Mouse (Mus musculus) limb, embryonic 14.5 days (tissue): ENCODE measurements around the gene Serpina12. TPM values are rescaled to one million over a fixed set of nuclear protein-coding genes. Genes with fewer than 3 reads are reported as not detected.

Experiments used
- ATAC-seq: fragments of 200-750 bp; cut with Nextera tagmentation; 2 replicates; pipeline ENCODE4 v1.8.0; 2017; ENCODE audit warnings: low read depth, moderate number of reproducible peaks, moderate TSS enrichment; ENCODE audit not compliant: low FRiP score
- DNase-seq: peaks from one replicate; pipeline ENCODE4 v3.0.0-alpha.2; 2015; ENCODE audit warnings: low spot score
- H3K27ac ChIP-seq: fragments of 300-500 bp; sonication (generic); replicated peaks from 2 replicates; pipeline ENCODE4 v1.5.1; 2014; ENCODE audit warnings: low read depth, mild to moderate bottlenecking, low read length, moderate library complexity, mixed read lengths
- H3K27me3 ChIP-seq: fragments of 300-500 bp; sonication (generic); 2 replicates; pipeline ENCODE4 v1.6.1; 2014; ENCODE audit warnings: low read length, mixed read lengths; ENCODE audit not compliant: control insufficient read depth, insufficient read depth
- H3K36me3 ChIP-seq: fragments of 300-500 bp; sonication (generic); 2 replicates; pipeline ENCODE4 v1.6.1; 2014; ENCODE audit warnings: mild to moderate bottlenecking, low read length, moderate library complexity, mixed read lengths; ENCODE audit not compliant: control insufficient read depth, insufficient read depth
- H3K4me1 ChIP-seq: fragments of 300-500 bp; sonication (generic); 2 replicates; pipeline ENCODE4 v1.6.1; 2014; ENCODE audit warnings: antibody characterized with exemption, low read length, mixed read lengths; ENCODE audit not compliant: control insufficient read depth, insufficient read depth
- H3K4me2 ChIP-seq: fragments of 300-500 bp; sonication (generic); replicated peaks from 2 replicates; pipeline ENCODE4 v1.6.1; 2014; ENCODE audit warnings: low read depth, mild to moderate bottlenecking, low read length, moderate library complexity; ENCODE audit not compliant: severe bottlenecking
- H3K4me3 ChIP-seq: fragments of 300-500 bp; sonication (generic); replicated peaks from 2 replicates; pipeline ENCODE4 v1.5.1; 2014; ENCODE audit warnings: low read length
- H3K9ac ChIP-seq: fragments of 300-500 bp; sonication (generic); 2 replicates; pipeline ENCODE4 v1.6.1; 2014; ENCODE audit warnings: mild to moderate bottlenecking, low read depth, low read length, moderate library complexity; ENCODE audit not compliant: severe bottlenecking
- H3K9me3 ChIP-seq: fragments of 300-500 bp; sonication (generic); 2 replicates; pipeline ENCODE4 v1.6.1; 2016; ENCODE audit warnings: low read length; ENCODE audit not compliant: control insufficient read depth
- POLR2A ChIP-seq: fragments of 200-500 bp; IDR thresholded peaks from 2 replicates; pipeline ENCODE4 v1.8.0; 2012; ENCODE audit warnings: inconsistent platforms, mild to moderate bottlenecking, moderate library complexity, borderline replicate concordance; ENCODE audit not compliant: insufficient read depth, insufficient read length; ENCODE audit errors: extremely low read depth
- WGBS: fragments of 180-500 bp; shearing (Covaris S2); extraction: QIAGEN DNeasy Blood & Tissue Kit; methylation state at CpG from one replicate; pipeline ENCODE4 v1.1.7; 2014; 5-methylcytosine and 5-hydroxymethylcytosine counted together
- polyA plus RNA-seq, 2 experiments: library from polyadenylated mRNA; depleted of rRNA in 1 of 2; stranded (reverse) in 1 of 2; unstranded in 1 of 2; fragments of >200 nt; fragmentation: Nextera tagmentation in 1 of 2; extraction: Ambion mirVana in 1 of 2; gene quantifications; 2 replicates each; pipeline versions ENCODE4 v1.2.1 to v1.2.3; 2012 to 2014

The Serpina12 gene
- polyA plus RNA-seq, 2 experiments, result not detected

- peak overlapping the region; percentile 34; the same call in 1 of the 2 replicates for H3K4me2 ChIP-seq
- DNase-seq (peak; percentile 73), ATAC-seq (peak; percentile 77)
- H3K27me3 ChIP-seq, result no peaks in the 10 kb centered on the region
- H3K9ac ChIP-seq, result no peak overlapping the region
- H3K27ac ChIP-seq, result no peak overlapping the region
- H3K4me3 ChIP-seq, result peak overlapping the region; percentile 13
- TF ChIP-seq POLR2A, result no peak
- 30% methylated on average over 4 of the region's 4 CpGs for WGBS
- no peaks in the 10 kb centered on the region for H3K9me3 ChIP-seq
- H3K4me1 ChIP-seq, result no peaks in the 10 kb centered on the region
- H3K36me3 ChIP-seq, result no peaks in the 10 kb centered on the region
Measured at GRCm38 (mm10) chr12:104067549-104067948, 23.3 kb upstream of the Serpina12 start.

DNA sequence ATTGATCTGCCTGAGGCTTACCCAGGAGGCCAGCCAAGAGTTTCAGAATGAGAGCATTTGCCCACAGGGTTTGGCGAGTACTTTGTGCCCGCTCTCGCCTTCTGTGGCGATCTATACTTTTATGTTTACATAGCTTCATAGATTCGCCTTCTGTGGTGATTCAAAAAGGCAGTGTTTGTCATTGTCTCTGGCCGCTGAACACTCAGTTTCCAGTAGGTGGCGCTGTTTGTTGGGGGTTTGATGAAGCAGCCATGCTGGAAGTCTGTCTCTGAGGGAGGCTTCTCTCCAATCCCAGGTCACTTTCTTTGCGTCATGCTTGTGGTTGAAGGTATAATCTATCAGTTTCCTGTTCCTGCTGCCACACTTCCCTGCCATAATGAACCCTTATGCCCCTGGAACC, 22.0 kb upstream of the Serpina12 start:
- no peak overlapping the region for H3K9ac ChIP-seq
- H3K9me3 ChIP-seq, result no peaks in the 10 kb centered on the region
- no peaks in the 10 kb centered on the region for H3K27me3 ChIP-seq
- no peak for ATAC-seq
- H3K4me3 ChIP-seq, result no peak overlapping the region
- no peak overlapping the region for H3K4me2 ChIP-seq
- no peak for TF ChIP-seq POLR2A
- 21% methylated on average over 8 of the region's 8 CpGs for WGBS
- no peak for DNase-seq
- no peaks in the 10 kb centered on the region for H3K4me1 ChIP-seq
- H3K27ac ChIP-seq, result no peak overlapping the region
- no peaks in the 10 kb centered on the region for H3K36me3 ChIP-seq

- Histone ChIP-seq H3K9me3 (no peaks in the 10 kb centered on the region), H3K4me3 (no peak overlapping the region), H3K27me3 (no peaks in the 10 kb centered on the region), H3K4me2 (no peak overlapping the region), H3K27ac (no peak overlapping the region), H3K4me1 (no peaks in the 10 kb centered on the region), H3K9ac (no peak overlapping the region), H3K36me3 (no peaks in the 10 kb centered on the region)
- no peak for ATAC-seq
- 84% methylated on average over 4 of the region's 4 CpGs for WGBS
- TF ChIP-seq POLR2A, result no peak
- DNase-seq, result no peak
Measured at GRCm38 (mm10) chr12:104064996-104065395, 20.8 kb upstream of the Serpina12 start.

DNA sequence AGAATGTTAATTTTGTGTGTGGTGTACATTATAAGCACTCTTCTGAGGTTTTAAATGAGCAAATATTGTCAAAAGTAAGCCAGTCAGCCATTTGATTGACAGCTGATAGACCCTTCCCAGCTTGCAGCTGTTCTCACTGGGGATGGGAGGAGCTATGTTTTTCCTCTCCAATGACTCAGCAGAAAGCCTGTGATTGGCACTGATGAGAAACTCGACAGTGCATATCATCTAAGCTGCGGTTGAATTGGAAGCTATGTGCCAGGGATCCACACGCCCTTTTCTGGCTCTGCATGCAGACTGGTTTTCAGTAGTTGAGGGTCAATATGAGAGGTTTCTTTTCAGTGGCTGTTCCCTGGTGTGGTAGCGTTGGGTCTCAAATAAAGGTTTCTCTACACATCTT, 20.3 kb upstream of the Serpina12 start:
- DNase-seq (no peak), ATAC-seq (no peak)
- no peaks in the 10 kb centered on the region for H3K4me1 ChIP-seq
- WGBS, result 70% methylated on average over 4 of the region's 4 CpGs
- no peak overlapping the region for H3K27ac ChIP-seq
- no peak for TF ChIP-seq POLR2A
- H3K9ac ChIP-seq, result no peak overlapping the region
- no peaks in the 10 kb centered on the region for H3K36me3 ChIP-seq
- no peaks in the 10 kb centered on the region for H3K27me3 ChIP-seq
- no peak overlapping the region for H3K4me3 ChIP-seq
- H3K4me2 ChIP-seq, result no peak overlapping the region
- no peaks in the 10 kb centered on the region for H3K9me3 ChIP-seq

DNA sequence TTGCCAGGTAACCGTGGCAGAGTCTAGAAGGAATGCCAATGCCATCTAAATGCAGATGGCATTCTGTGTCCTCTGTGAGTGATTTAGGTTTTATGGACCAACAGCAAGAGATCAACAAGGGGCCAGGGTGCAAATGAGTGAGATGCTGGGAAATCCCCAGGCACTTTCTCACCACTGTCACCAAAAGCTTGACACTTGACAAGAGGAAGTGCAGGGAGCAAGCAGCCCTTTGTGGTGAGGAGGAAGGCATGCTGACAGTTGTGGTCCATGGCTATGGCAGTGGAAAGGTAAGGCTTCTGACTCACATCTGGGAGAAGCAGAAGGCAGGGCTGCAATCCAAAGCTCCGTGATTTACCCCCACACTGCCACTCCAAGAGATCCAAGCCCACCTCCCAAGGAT, 17.6 kb upstream of the Serpina12 start:
- Histone ChIP-seq H3K36me3 (no peaks in the 10 kb centered on the region), H3K27me3 (no peaks in the 10 kb centered on the region), H3K9me3 (no peaks in the 10 kb centered on the region), H3K4me1 (no peaks in the 10 kb centered on the region), H3K27ac (no peak overlapping the region), H3K9ac (no peak overlapping the region), H3K4me2 (no peak overlapping the region), H3K4me3 (no peak overlapping the region)
- DNase-seq (no peak), ATAC-seq (no peak)
- TF ChIP-seq POLR2A, result no peak
- WGBS, result 46% methylated on average over 2 of the region's 2 CpGs

DNA sequence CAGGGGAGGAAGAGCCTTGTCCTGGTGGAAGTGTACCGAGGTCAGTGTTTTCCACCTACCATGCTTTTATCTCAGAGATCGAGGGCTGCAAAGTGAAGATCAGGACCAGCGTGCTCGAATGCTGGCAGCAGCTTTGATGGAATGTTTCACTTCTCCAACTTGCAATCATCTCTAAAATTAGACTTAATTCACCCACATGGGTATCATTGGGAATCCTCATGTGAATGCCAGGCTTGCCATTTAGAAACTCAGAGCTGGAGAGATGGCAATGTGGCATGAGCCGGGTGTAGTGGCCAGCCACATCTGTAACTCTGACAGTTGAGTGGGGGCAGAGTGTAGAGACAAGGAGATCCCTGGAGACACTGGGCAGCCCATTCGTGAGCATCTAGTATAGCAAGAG, 15.9 kb upstream of the Serpina12 start:
- ATAC-seq, result no peak
- WGBS, result 84% methylated on average over 6 of the region's 6 CpGs

More for the DNA sequence above, 15.9 kb upstream of the Serpina12 start:
- Histone ChIP-seq H3K36me3 (no peaks in the 10 kb centered on the region), H3K9ac (no peak overlapping the region), H3K27ac (no peak overlapping the region), H3K27me3 (no peaks in the 10 kb centered on the region), H3K4me3 (no peak overlapping the region), H3K4me2 (no peak overlapping the region), H3K4me1 (no peaks in the 10 kb centered on the region), H3K9me3 (no peaks in the 10 kb centered on the region)
- no peak for DNase-seq
- TF ChIP-seq POLR2A, result no peak
